In the genomic region with DNA sequence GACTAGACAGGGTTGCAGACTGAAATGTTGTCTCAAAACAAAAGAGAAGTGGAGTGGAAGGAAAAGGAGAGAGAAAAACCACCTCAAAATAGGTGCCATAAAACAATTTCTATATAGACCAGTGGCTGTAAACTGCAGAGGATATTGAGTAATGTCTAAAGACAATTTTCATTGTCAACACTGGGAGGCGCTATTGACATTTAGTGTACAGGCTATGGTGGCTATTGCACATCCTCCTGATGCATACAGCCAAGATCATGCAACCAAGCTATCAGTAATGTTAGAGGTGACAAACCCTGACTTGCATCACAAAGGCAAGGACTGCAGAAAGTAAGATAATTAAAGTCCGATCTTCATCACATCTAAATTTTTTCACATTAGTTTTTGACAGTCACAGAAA, we compare ENCODE assay signal across 9 mouse cellular contexts.
DNase-seq lines count a peak whose midpoint lies in the region; ATAC-seq and TF ChIP-seq lines count a peak whose summit lies in the region.
"Had no signal": no experiment of that assay in that cellular context is flagged by ENCODE, and none has a peak within 500 bp of the region (broad histone marks: within the 10 kb centered on the region; RNA-seq: fewer than 3 reads in every experiment).

No protein-coding gene starts in this region.

- no peak for TF ChIP-seq POLR2A in heart, adult 2 months (IDR thresholded peaks at IDR 0.05; ENCODE audit: insufficient read depth, low read depth, low read length)

- H3K4me1 ChIP-seq in heart, adult 2 months (ENCODE audit: control insufficient read depth, insufficient read depth, low read length), result no peaks in the 10 kb centered on the region
- H3K4me1 ChIP-seq in neural tube, embryonic 11.5 days (ENCODE audit: control insufficient read depth, insufficient read depth, low read length), result no peaks in the 10 kb centered on the region
- H3K4me1 ChIP-seq in forebrain, embryonic 15.5 days, result no peaks in the 10 kb centered on the region
- H3K4me1 ChIP-seq: neural tube, embryonic 13.5 days had no signal

- intact Hi-C loops in heart, adult 2 months (cut with DNase I), result no loop called here

- peak; percentile 53; the same call in 1 of the 2 replicates for ATAC-seq in neural tube, embryonic 11.5 days (ENCODE audit: insufficient read depth, low FRiP score, low TSS enrichment)
- peak; percentile 73 for ATAC-seq in forebrain, embryonic 15.5 days (replicated peaks)

- H3K4me3 ChIP-seq in heart, adult 2 months, result no peak overlapping the region
- no peak overlapping the region for H3K4me3 ChIP-seq in neural tube, embryonic 11.5 days (ENCODE audit: low read depth, low read length)
- H3K4me3 ChIP-seq in forebrain, embryonic 15.5 days, result no peak overlapping the region
- H3K4me3 ChIP-seq: neural tube, embryonic 13.5 days had no signal

- H3K27ac ChIP-seq in heart, adult 2 months, result no peak overlapping the region
- no peak overlapping the region for H3K27ac ChIP-seq in neural tube, embryonic 11.5 days (ENCODE audit: low read depth, low read length)
- H3K27ac ChIP-seq in forebrain, embryonic 15.5 days (replicated peaks), result no peak overlapping the region
- H3K27ac ChIP-seq: neural tube, embryonic 13.5 days had no signal

- no peak for TF ChIP-seq EP300 in heart, adult 2 months (IDR thresholded peaks at IDR 0.05; ENCODE audit: insufficient read depth, low read depth, low read length)

- peak; percentile 47 for TF ChIP-seq CTCF in heart, adult 2 months (IDR thresholded peaks at IDR 0.05)

- H3K9ac ChIP-seq in heart, adult 2 months (ENCODE audit: low read depth, low read length), result no peak overlapping the region
- H3K9ac ChIP-seq in neural tube, embryonic 11.5 days (ENCODE audit: low read length), result no peak overlapping the region
- H3K9ac ChIP-seq in forebrain, embryonic 15.5 days (replicated peaks), result no peak overlapping the region
- H3K9ac ChIP-seq: neural tube, embryonic 13.5 days had no signal

- H3K4me2 ChIP-seq in neural tube, embryonic 11.5 days (ENCODE audit: low read depth), result no peak overlapping the region
- no peak overlapping the region for H3K4me2 ChIP-seq in forebrain, embryonic 15.5 days (replicated peaks)
- H3K4me2 ChIP-seq: neural tube, embryonic 13.5 days had no signal

- H3K79me2 ChIP-seq in heart, adult 2 months (replicated peaks; ENCODE audit: control insufficient read depth, insufficient read depth, low read length), result no peaks in the 10 kb centered on the region

- H3K36me3 ChIP-seq in heart, adult 2 months (ENCODE audit: control insufficient read depth, insufficient read depth, low read length), result no peaks in the 10 kb centered on the region
- no peaks in the 10 kb centered on the region for H3K36me3 ChIP-seq in neural tube, embryonic 11.5 days (ENCODE audit: control insufficient read depth, insufficient read depth, low read length)
- no peaks in the 10 kb centered on the region for H3K36me3 ChIP-seq in forebrain, embryonic 15.5 days
- no peaks in the 10 kb centered on the region for H3K36me3 ChIP-seq in splenic B cell, adult 2 months (ENCODE audit: control insufficient read depth, insufficient read depth, low read length, poor library complexity, severe bottlenecking)
- H3K36me3 ChIP-seq: neural tube, embryonic 13.5 days had no signal

- H3K9me3 ChIP-seq in neural tube, embryonic 11.5 days (ENCODE audit: control insufficient read depth, low read length), result no peaks in the 10 kb centered on the region
- H3K9me3 ChIP-seq in forebrain, embryonic 15.5 days, result no peaks in the 10 kb centered on the region
- H3K9me3 ChIP-seq: neural tube, embryonic 13.5 days had no signal

- no peak for DNase-seq in heart, adult 2 months
- no peak for DNase-seq in heart, adult 18-20 months
- DNase-seq in neural tube, embryonic 11.5 days (ENCODE audit: low spot score), result no peak
- DNase-seq in neural tube, embryonic 10.5 days (ENCODE audit: extremely low spot score, low spot score), result no peak
- peak; percentile 6 for DNase-seq in splenic B cell, adult 2 months (ENCODE audit: low read depth, low spot score)
- DNase-seq in spleen, postnatal 4 days (ENCODE audit: low spot score in 2 of 2), result no peak
- no peak for DNase-seq in right cerebral cortex, postnatal 14 days

- WGBS in heart, adult 2 months, result 50% methylated on average over 2 of the region's 2 CpGs
- 52% methylated on average over 2 of the region's 2 CpGs for WGBS in neural tube, embryonic 11.5 days
- WGBS in forebrain, embryonic 15.5 days, result 51% methylated on average over 2 of the region's 2 CpGs

- no peaks in the 10 kb centered on the region for H3K27me3 ChIP-seq in heart, adult 2 months (ENCODE audit: control insufficient read depth, insufficient read depth, low read length)
- H3K27me3 ChIP-seq in neural tube, embryonic 11.5 days (ENCODE audit: control insufficient read depth, insufficient read depth, low read length), result no peaks in the 10 kb centered on the region
- H3K27me3 ChIP-seq in forebrain, embryonic 15.5 days, result no peaks in the 10 kb centered on the region
- no peaks in the 10 kb centered on the region for H3K27me3 ChIP-seq in splenic B cell, adult 2 months (ENCODE audit: control insufficient read depth, insufficient read depth, low read length, poor library complexity, severe bottlenecking)
- H3K27me3 ChIP-seq: neural tube, embryonic 13.5 days had no signal
